Mouse (Mus musculus): ENCODE data around the gene Zfp605. TPM values are rescaled to one million over a fixed set of nuclear protein-coding genes. Genes with fewer than 3 reads are reported as not detected.
"Not testable (repeated sequence)": the region's sequence is repeated elsewhere in the genome, so short reads cannot be mapped to it uniquely, and the experiment has no call there.

Gene Zfp605
- polyA plus RNA-seq, 1 experiment from 2014 or later, result 6.1 TPM

GRCm38 (mm10) chr5:110106140-110106871 lies 3.6 kb upstream of the Zfp605 start:
- H3K4me2 ChIP-seq (replicated peaks; ENCODE audit: low read depth, low read length), result peak overlapping the region; percentile 81
- H3K4me3 ChIP-seq (ENCODE audit: low read length), result peak overlapping the region; percentile 89
- 96% methylated on average over 26 of the region's 26 CpGs for WGBS
- H3K27ac ChIP-seq (ENCODE audit: low read depth, low read length), result no peak overlapping the region
- H3K36me3 ChIP-seq (ENCODE audit: control insufficient read depth, insufficient read depth, low read length), result peaks cover 38% of the 10 kb centered on the region
- no peak for ATAC-seq (ENCODE audit: low FRiP score, low TSS enrichment)
- no peaks in the 10 kb centered on the region for H3K27me3 ChIP-seq (ENCODE audit: control insufficient read depth, insufficient read depth, low read length)
- H3K9me3 ChIP-seq (ENCODE audit: control insufficient read depth, low read length), result no peaks in the 10 kb centered on the region
- peak overlapping the region; percentile 91 for H3K9ac ChIP-seq (ENCODE audit: low read depth, low read length)
- H3K4me1 ChIP-seq (ENCODE audit: control insufficient read depth, insufficient read depth, low read length), result peaks cover 12% of the 10 kb centered on the region

- peak; percentile 29 for ATAC-seq (ENCODE audit: low FRiP score, low TSS enrichment)
- Histone ChIP-seq H3K36me3 (ENCODE audit: control insufficient read depth, insufficient read depth, low read length) (peaks cover 38% of the 10 kb centered on the region), H3K4me1 (ENCODE audit: control insufficient read depth, insufficient read depth, low read length) (peaks cover 7% of the 10 kb centered on the region; the same call in 1 of the 2 replicates), H3K4me3 (ENCODE audit: low read length) (peak overlapping the region; percentile 89), H3K4me2 (replicated peaks; ENCODE audit: low read depth, low read length) (peak overlapping the region; percentile 81), H3K27me3 (ENCODE audit: control insufficient read depth, insufficient read depth, low read length) (no peaks in the 10 kb centered on the region), H3K9me3 (ENCODE audit: control insufficient read depth, low read length) (no peaks in the 10 kb centered on the region), H3K27ac (ENCODE audit: low read depth, low read length) (peak overlapping the region; percentile 99), H3K9ac (ENCODE audit: low read depth, low read length) (peak overlapping the region; percentile 91)
- 13% methylated on average over 41 of the region's 41 CpGs for WGBS
Observed at GRCm38 (mm10) chr5:110106901-110107564, 2.9 kb upstream of the Zfp605 start.

- ATAC-seq (ENCODE audit: low FRiP score, low TSS enrichment), result peak; percentile 89
- under 1% methylated on average over 69 of the region's 71 CpGs for WGBS
- Histone ChIP-seq H3K27ac (ENCODE audit: low read depth, low read length) (peak within 1 kb of the TSS; percentile 99), H3K4me2 (replicated peaks; ENCODE audit: low read depth, low read length) (peak within 1 kb of the TSS; percentile 81), H3K9ac (ENCODE audit: low read depth, low read length) (peak within 1 kb of the TSS; percentile 91), H3K4me3 (ENCODE audit: low read length) (peak within 1 kb of the TSS; percentile 89), H3K27me3 (ENCODE audit: control insufficient read depth, insufficient read depth, low read length) (no peaks in the 10 kb centered on the region), H3K36me3 (ENCODE audit: control insufficient read depth, insufficient read depth, low read length) (peaks cover 38% of the 10 kb centered on the region), H3K4me1 (ENCODE audit: control insufficient read depth, insufficient read depth, low read length) (peaks cover 7% of the 10 kb centered on the region; the same call in 1 of the 2 replicates), H3K9me3 (ENCODE audit: control insufficient read depth, low read length) (no peaks in the 10 kb centered on the region)
Observed at GRCm38 (mm10) chr5:110107581-110108304, 2.1 kb upstream of the Zfp605 start, which contains the start of gene Gtpbp6. TSS of gene Gtpbp6 (minus strand) at chr5:110108197.

GRCm38 (mm10) chr5:110108305-110108628 lies 1.6 kb upstream of the Zfp605 start:
- no peak for ATAC-seq (ENCODE audit: low FRiP score, low TSS enrichment)
- Histone ChIP-seq H3K36me3 (ENCODE audit: control insufficient read depth, insufficient read depth, low read length) (peaks cover 33% of the 10 kb centered on the region), H3K27ac (ENCODE audit: low read depth, low read length) (peak overlapping the region; percentile 99), H3K4me1 (ENCODE audit: control insufficient read depth, insufficient read depth, low read length) (peaks cover 7% of the 10 kb centered on the region; the same call in 1 of the 2 replicates), H3K9me3 (ENCODE audit: control insufficient read depth, low read length) (no peaks in the 10 kb centered on the region), H3K4me2 (replicated peaks; ENCODE audit: low read depth, low read length) (peak overlapping the region; percentile 30; the same call in 1 of the 2 replicates), H3K4me3 (ENCODE audit: low read length) (peak overlapping the region; percentile 89), H3K9ac (ENCODE audit: low read depth, low read length) (peak overlapping the region; percentile 91; the same call in 1 of the 2 replicates), H3K27me3 (ENCODE audit: control insufficient read depth, insufficient read depth, low read length) (no peaks in the 10 kb centered on the region)
- 0% methylated on average over 7 of the region's 7 CpGs for WGBS

GRCm38 (mm10) chr5:110122380-110122779 lies 12.5 kb downstream of the Zfp605 start:
- H3K9me3 ChIP-seq (ENCODE audit: control insufficient read depth, low read length); ATAC-seq (ENCODE audit: low FRiP score, low TSS enrichment); H3K27me3 ChIP-seq (ENCODE audit: control insufficient read depth, insufficient read depth, low read length); H3K9ac ChIP-seq (ENCODE audit: low read depth, low read length); H3K4me1 ChIP-seq (ENCODE audit: control insufficient read depth, insufficient read depth, low read length); H3K4me3 ChIP-seq (ENCODE audit: low read length); H3K4me2 ChIP-seq (replicated peaks; ENCODE audit: low read depth, low read length); H3K27ac ChIP-seq (ENCODE audit: low read depth, low read length): not testable (repeated sequence)
- H3K36me3 ChIP-seq (ENCODE audit: control insufficient read depth, insufficient read depth, low read length), result peaks cover 22% of the 10 kb centered on the region
- WGBS, result 86% methylated on average over 3 of the region's 3 CpGs

- Histone ChIP-seq H3K4me2 (replicated peaks; ENCODE audit: low read depth, low read length) (peak within 1 kb of the TSS; percentile 69), H3K27ac (ENCODE audit: low read depth, low read length) (no peak within 1 kb of the TSS), H3K9ac (ENCODE audit: low read depth, low read length) (peak within 1 kb of the TSS; percentile 73), H3K27me3 (ENCODE audit: control insufficient read depth, insufficient read depth, low read length) (no peaks in the 10 kb centered on the region), H3K4me1 (ENCODE audit: control insufficient read depth, insufficient read depth, low read length) (no peaks in the 10 kb centered on the region), H3K4me3 (ENCODE audit: low read length) (peak within 1 kb of the TSS; percentile 75), H3K36me3 (ENCODE audit: control insufficient read depth, insufficient read depth, low read length) (peaks cover 5% of the 10 kb centered on the region; the same call in 1 of the 2 replicates), H3K9me3 (ENCODE audit: control insufficient read depth, low read length) (peaks cover 8% of the 10 kb centered on the region; the same call in 1 of the 2 replicates)
- 5% methylated on average over 46 of the region's 46 CpGs for WGBS
- peak; percentile 100 for ATAC-seq (ENCODE audit: low FRiP score, low TSS enrichment)
Observed at GRCm38 (mm10) chr5:110135293-110136086, 25.6 kb downstream of the Zfp605 start, which contains the start of gene Chfr. TSS of gene Chfr (plus strand) at chr5:110135842.

- WGBS, result 6% methylated on average over 18 of the region's 18 CpGs
- no peak overlapping the region for H3K27ac ChIP-seq (ENCODE audit: low read depth, low read length)
Observed at GRCm38 (mm10) chr5:110136087-110136464, 26.2 kb downstream of the Zfp605 start.

GRCm38 (mm10) chr5:110137816-110138215 lies 27.9 kb downstream of the Zfp605 start:
- Histone ChIP-seq H3K4me1 (ENCODE audit: control insufficient read depth, insufficient read depth, low read length) (no peaks in the 10 kb centered on the region), H3K4me3 (ENCODE audit: low read length) (no peak overlapping the region), H3K27ac (ENCODE audit: low read depth, low read length) (no peak overlapping the region), H3K9me3 (ENCODE audit: control insufficient read depth, low read length) (peaks cover 8% of the 10 kb centered on the region; the same call in 1 of the 2 replicates), H3K36me3 (ENCODE audit: control insufficient read depth, insufficient read depth, low read length) (peaks cover 8% of the 10 kb centered on the region), H3K9ac (ENCODE audit: low read depth, low read length) (no peak overlapping the region), H3K27me3 (ENCODE audit: control insufficient read depth, insufficient read depth, low read length) (no peaks in the 10 kb centered on the region), H3K4me2 (replicated peaks; ENCODE audit: low read depth, low read length) (no peak overlapping the region)
- ATAC-seq (ENCODE audit: low FRiP score, low TSS enrichment), result no peak
- WGBS, result 96% methylated on average over 3 of the region's 3 CpGs

More at GRCm38 (mm10) chr5:110136087-110136464, 26.2 kb downstream of the Zfp605 start:
- peak; percentile 53 for ATAC-seq (ENCODE audit: low FRiP score, low TSS enrichment)
- peak overlapping the region; percentile 69 for H3K4me2 ChIP-seq (replicated peaks; ENCODE audit: low read depth, low read length)
- H3K9me3 ChIP-seq (ENCODE audit: control insufficient read depth, low read length), result peaks cover 8% of the 10 kb centered on the region; the same call in 1 of the 2 replicates
- peaks cover 5% of the 10 kb centered on the region; the same call in 1 of the 2 replicates for H3K36me3 ChIP-seq (ENCODE audit: control insufficient read depth, insufficient read depth, low read length)
- H3K27me3 ChIP-seq (ENCODE audit: control insufficient read depth, insufficient read depth, low read length), result no peaks in the 10 kb centered on the region
- H3K9ac ChIP-seq (ENCODE audit: low read depth, low read length), result peak overlapping the region; percentile 73
- no peaks in the 10 kb centered on the region for H3K4me1 ChIP-seq (ENCODE audit: control insufficient read depth, insufficient read depth, low read length)
- peak overlapping the region; percentile 75 for H3K4me3 ChIP-seq (ENCODE audit: low read length)
